Mouse (Mus musculus): Measurements from ENCODE around the gene Ppp1r14c. TPM values are rescaled to one million over a fixed set of nuclear protein-coding genes. Genes with fewer than 3 reads are reported as not detected.
A peak's percentile ranks its signal among the peaks of the same experiment; 100 is the strongest.

Ppp1r14c gene
- polyA plus RNA-seq, 1 experiment from 2014 or later: 302 TPM

DNA sequence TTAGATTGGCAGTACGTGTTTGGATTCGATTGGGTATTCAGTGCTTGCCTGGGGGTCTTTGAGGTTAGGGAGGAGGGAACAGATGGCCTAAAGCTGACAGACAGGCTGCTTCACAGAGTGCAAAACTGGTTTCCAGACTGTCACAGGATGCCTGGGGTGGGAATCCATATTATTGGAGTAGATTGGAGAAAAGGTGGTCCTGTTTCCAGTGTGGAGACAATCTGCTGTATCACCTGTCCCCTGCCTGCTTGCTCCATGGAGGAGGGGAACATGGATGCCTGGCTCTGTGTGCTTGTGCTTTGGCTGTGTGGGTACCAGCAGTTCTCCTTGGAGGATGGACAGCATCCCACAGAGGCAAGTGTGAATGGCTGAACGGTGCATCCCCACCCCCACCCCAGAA lies 45.4 kb downstream of the Ppp1r14c start:
- no peaks in the 10 kb centered on the region for H3K27me3 ChIP-seq (ENCODE audit: control insufficient read depth, insufficient read depth, low read length)
- no peaks in the 10 kb centered on the region for H3K9me3 ChIP-seq (replicated peaks; ENCODE audit: control insufficient read depth, low read length)
- no peaks in the 10 kb centered on the region for H3K36me3 ChIP-seq (ENCODE audit: control insufficient read depth, insufficient read depth)
- no peak overlapping the region for H3K4me3 ChIP-seq (ENCODE audit: low read length)
- peaks cover 62% of the 10 kb centered on the region for H3K4me1 ChIP-seq (ENCODE audit: control insufficient read depth, insufficient read depth, low read length)
- no peak for ATAC-seq (replicated peaks; ENCODE audit: extremely low read depth, insufficient read depth, low FRiP score)
- no peak overlapping the region for H3K9ac ChIP-seq (ENCODE audit: low read length)
- no peak overlapping the region for H3K4me2 ChIP-seq (ENCODE audit: low read depth, low read length)
- WGBS: 65% methylated on average over 3 of the region's 3 CpGs
- H3K27ac ChIP-seq (ENCODE audit: low read length): peak overlapping the region; percentile 8; the same call in 1 of the 2 replicates

DNA sequence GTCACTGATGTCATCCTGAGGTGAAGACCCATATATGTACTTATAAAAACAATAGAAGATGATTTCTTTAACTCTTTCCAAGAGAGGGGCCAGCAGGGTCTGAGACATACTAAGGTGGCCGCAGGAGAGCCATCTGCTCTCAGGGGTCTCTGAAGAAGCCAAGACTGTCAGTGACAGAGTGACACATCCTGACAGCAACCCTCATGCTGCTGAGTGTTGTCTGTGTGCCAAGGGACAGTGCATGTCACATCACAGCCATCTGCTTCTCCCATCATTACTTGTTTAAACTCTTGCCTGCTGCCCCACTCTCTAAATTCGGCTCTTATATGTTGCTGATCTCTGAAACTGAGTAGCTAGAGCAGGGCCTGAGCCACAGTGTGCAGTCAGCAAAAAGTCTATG lies 45.8 kb downstream of the Ppp1r14c start:
- H3K4me2 ChIP-seq (ENCODE audit: low read depth, low read length): no peak overlapping the region
- no peak overlapping the region for H3K9ac ChIP-seq (ENCODE audit: low read length)
- peak overlapping the region; percentile 19; the same call in 1 of the 2 replicates for H3K27ac ChIP-seq (ENCODE audit: low read length)
- H3K4me3 ChIP-seq (ENCODE audit: low read length): no peak overlapping the region
- WGBS: 67% methylated on average over 2 of the region's 2 CpGs
- H3K27me3 ChIP-seq (ENCODE audit: control insufficient read depth, insufficient read depth, low read length): no peaks in the 10 kb centered on the region
- H3K4me1 ChIP-seq (ENCODE audit: control insufficient read depth, insufficient read depth, low read length): peaks cover 65% of the 10 kb centered on the region
- no peaks in the 10 kb centered on the region for H3K9me3 ChIP-seq (replicated peaks; ENCODE audit: control insufficient read depth, low read length)
- no peak for ATAC-seq (replicated peaks; ENCODE audit: extremely low read depth, insufficient read depth, low FRiP score)
- H3K36me3 ChIP-seq (ENCODE audit: control insufficient read depth, insufficient read depth): no peaks in the 10 kb centered on the region

DNA sequence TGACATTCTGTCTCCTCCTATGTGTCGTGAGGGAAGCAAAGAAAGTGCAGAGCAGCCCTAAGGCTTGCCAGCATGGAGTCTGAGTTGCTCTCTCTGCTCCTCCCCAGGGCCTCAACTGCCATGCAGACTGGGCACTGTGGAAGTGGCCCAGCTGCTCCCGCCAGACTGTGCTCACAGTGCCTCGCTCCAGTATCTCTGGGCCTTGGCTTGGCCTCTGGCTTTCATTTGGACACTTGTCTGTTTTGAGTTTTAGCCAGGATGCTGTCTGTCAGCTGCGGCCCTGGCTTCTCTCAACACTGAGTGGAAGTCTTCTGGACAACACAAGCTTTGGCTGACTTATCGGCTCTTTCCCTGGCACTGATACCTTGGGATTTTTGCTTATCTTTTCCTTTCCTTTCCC lies 49.0 kb downstream of the Ppp1r14c start:
- Histone ChIP-seq H3K4me3 (ENCODE audit: low read length) (no peak overlapping the region), H3K4me1 (ENCODE audit: control insufficient read depth, insufficient read depth, low read length) (peaks cover 65% of the 10 kb centered on the region), H3K4me2 (ENCODE audit: low read depth, low read length) (no peak overlapping the region; the same call in 1 of the 2 replicates), H3K27me3 (ENCODE audit: control insufficient read depth, insufficient read depth, low read length) (no peaks in the 10 kb centered on the region), H3K9me3 (replicated peaks; ENCODE audit: control insufficient read depth, low read length) (no peaks in the 10 kb centered on the region), H3K27ac (ENCODE audit: low read length) (peak overlapping the region; percentile 95), H3K36me3 (ENCODE audit: control insufficient read depth, insufficient read depth) (no peaks in the 10 kb centered on the region), H3K9ac (ENCODE audit: low read length) (peak overlapping the region; percentile 4; the same call in 1 of the 2 replicates)
- peak; percentile 87 for ATAC-seq (replicated peaks; ENCODE audit: extremely low read depth, insufficient read depth, low FRiP score)
- 19% methylated on average over 5 of the region's 5 CpGs for WGBS

DNA sequence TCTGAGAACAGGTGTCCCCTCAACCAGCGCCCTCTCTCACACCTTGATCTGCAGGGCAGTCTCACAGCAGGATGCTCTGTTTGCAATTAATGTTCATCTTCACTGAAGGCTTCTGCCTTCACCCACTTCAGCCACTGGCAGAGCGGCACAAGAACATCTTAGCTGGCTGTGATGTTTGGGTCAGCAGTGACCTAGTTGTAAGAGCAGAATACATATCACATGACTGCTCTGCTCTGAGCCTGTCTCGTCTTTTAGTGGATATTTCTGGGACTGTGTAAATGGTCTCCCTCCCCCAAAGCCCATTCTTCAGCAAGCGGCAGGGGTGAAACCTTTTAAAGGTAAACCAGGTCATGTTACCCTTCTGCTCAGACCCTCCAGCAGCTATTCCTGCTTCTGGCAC lies 50.7 kb downstream of the Ppp1r14c start:
- H3K4me3 ChIP-seq (ENCODE audit: low read length): no peak overlapping the region
- no peak for ATAC-seq (replicated peaks; ENCODE audit: extremely low read depth, insufficient read depth, low FRiP score)
- H3K4me1 ChIP-seq (ENCODE audit: control insufficient read depth, insufficient read depth, low read length): peaks cover 74% of the 10 kb centered on the region
- no peak overlapping the region for H3K9ac ChIP-seq (ENCODE audit: low read length)
- no peaks in the 10 kb centered on the region for H3K9me3 ChIP-seq (replicated peaks; ENCODE audit: control insufficient read depth, low read length)
- peak overlapping the region; percentile 95 for H3K27ac ChIP-seq (ENCODE audit: low read length)
- H3K4me2 ChIP-seq (ENCODE audit: low read depth, low read length): peak overlapping the region; percentile 16; the same call in 1 of the 2 replicates
- WGBS: 52% methylated on average over 4 of the region's 4 CpGs
- H3K36me3 ChIP-seq (ENCODE audit: control insufficient read depth, insufficient read depth): no peaks in the 10 kb centered on the region
- H3K27me3 ChIP-seq (ENCODE audit: control insufficient read depth, insufficient read depth, low read length): no peaks in the 10 kb centered on the region

DNA sequence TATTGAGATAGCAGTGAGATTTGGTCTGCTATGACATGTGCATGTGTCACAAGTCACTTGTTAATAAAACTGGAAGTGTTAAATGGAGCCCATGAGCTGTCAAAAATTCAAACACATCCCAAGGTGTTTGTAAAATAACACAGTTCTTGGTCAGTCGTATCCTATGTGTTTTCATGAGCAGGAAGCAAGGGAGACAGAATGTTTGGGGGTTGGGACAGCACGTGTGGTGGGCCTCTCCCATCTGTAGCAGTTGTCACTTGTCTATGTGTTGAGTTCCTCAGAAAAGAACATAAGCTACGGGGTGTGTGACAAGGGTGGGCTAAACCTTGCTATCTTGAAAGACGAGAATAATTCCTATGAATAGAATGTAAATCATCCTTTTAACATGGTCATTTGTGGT lies 51.6 kb downstream of the Ppp1r14c start:
- 22% methylated on average over 4 of the region's 4 CpGs for WGBS

DNA sequence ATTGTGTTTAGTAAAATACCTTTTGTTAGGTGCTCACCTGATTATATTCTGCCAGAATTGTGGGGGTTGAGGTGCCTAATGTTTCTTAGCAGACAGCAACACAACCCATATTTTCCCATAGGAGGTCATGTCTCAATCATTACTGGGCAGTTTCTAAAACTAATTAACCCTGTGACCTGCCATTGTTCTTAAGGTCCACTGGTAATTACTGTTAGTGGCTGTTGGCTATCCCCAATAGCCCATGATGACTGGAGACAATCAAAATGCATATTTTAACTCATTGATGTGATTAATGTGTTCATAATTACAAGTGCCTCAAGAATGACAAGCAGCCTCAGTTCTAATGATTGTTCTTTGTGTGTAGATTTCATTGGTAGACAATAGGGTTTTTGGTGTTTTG lies 58.2 kb downstream of the Ppp1r14c start:
- Histone ChIP-seq H3K27ac (ENCODE audit: low read length) (no peak overlapping the region), H3K9me3 (replicated peaks; ENCODE audit: control insufficient read depth, low read length) (no peaks in the 10 kb centered on the region), H3K4me2 (ENCODE audit: low read depth, low read length) (no peak overlapping the region), H3K4me3 (ENCODE audit: low read length) (no peak overlapping the region), H3K36me3 (ENCODE audit: control insufficient read depth, insufficient read depth) (peaks cover 10% of the 10 kb centered on the region; the same call in 1 of the 2 replicates), H3K4me1 (ENCODE audit: control insufficient read depth, insufficient read depth, low read length) (peaks cover 34% of the 10 kb centered on the region), H3K9ac (ENCODE audit: low read length) (no peak overlapping the region), H3K27me3 (ENCODE audit: control insufficient read depth, insufficient read depth, low read length) (no peaks in the 10 kb centered on the region)
- no peak for ATAC-seq (replicated peaks; ENCODE audit: extremely low read depth, insufficient read depth, low FRiP score)

More for the DNA sequence above, 51.6 kb downstream of the Ppp1r14c start:
- H3K27me3 ChIP-seq (ENCODE audit: control insufficient read depth, insufficient read depth, low read length): no peaks in the 10 kb centered on the region
- H3K4me3 ChIP-seq (ENCODE audit: low read length): no peak overlapping the region
- H3K36me3 ChIP-seq (ENCODE audit: control insufficient read depth, insufficient read depth): no peaks in the 10 kb centered on the region
- peaks cover 66% of the 10 kb centered on the region for H3K4me1 ChIP-seq (ENCODE audit: control insufficient read depth, insufficient read depth, low read length)
- peak overlapping the region; percentile 13; the same call in 1 of the 2 replicates for H3K4me2 ChIP-seq (ENCODE audit: low read depth, low read length)
- no peaks in the 10 kb centered on the region for H3K9me3 ChIP-seq (replicated peaks; ENCODE audit: control insufficient read depth, low read length)
- peak overlapping the region; percentile 95 for H3K27ac ChIP-seq (ENCODE audit: low read length)
- no peak overlapping the region for H3K9ac ChIP-seq (ENCODE audit: low read length)
- ATAC-seq (replicated peaks; ENCODE audit: extremely low read depth, insufficient read depth, low FRiP score): peak; percentile 38; the same call in 1 of the 2 replicates

DNA sequence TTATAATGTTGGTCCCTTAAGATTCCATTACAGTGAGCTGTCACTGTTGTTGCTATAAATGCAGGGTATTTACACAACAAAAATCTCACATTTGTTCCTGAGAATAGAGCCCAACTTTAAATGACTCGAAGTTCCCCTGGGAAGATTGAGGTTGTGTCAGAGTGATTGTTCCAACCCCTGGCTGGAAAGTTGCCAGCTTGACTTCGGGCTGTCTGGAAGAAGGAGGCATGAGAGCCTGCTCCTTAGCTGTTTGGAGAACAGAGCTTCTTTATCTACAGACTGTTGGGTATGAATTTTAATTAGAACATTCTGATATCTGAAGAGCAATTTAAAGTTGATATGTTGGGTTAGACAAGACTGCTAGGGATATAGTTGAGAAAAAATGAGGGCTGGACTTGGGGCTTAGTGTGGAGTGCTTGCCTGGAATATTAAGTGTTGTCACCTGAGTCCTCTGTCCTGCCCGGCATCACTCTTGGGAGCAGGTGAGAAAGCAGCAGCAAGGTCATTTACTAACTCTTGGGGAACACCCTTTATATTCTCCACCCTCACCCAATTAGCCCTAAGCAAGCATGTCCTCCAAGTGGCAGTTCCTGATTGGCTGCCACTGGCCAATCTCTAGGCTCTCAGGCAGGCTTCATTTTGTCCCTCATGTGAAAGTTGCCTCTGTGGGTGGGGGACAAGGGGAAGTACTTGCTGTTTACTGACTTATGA lies 62.0 kb downstream of the Ppp1r14c start:
- H3K4me3 ChIP-seq (ENCODE audit: low read length): no peak overlapping the region
- no peaks in the 10 kb centered on the region for H3K9me3 ChIP-seq (replicated peaks; ENCODE audit: control insufficient read depth, low read length)
- peak overlapping the region; percentile 65 for H3K27ac ChIP-seq (ENCODE audit: low read length)
- no peaks in the 10 kb centered on the region for H3K27me3 ChIP-seq (ENCODE audit: control insufficient read depth, insufficient read depth, low read length)
- H3K36me3 ChIP-seq (ENCODE audit: control insufficient read depth, insufficient read depth): peaks cover 13% of the 10 kb centered on the region; the same call in 1 of the 2 replicates
- no peak for ATAC-seq (replicated peaks; ENCODE audit: extremely low read depth, insufficient read depth, low FRiP score)
- H3K9ac ChIP-seq (ENCODE audit: low read length): no peak overlapping the region
- WGBS: 15% methylated on average over 3 of the region's 3 CpGs
- H3K4me1 ChIP-seq (ENCODE audit: control insufficient read depth, insufficient read depth, low read length): peaks cover 45% of the 10 kb centered on the region
- H3K4me2 ChIP-seq (ENCODE audit: low read depth, low read length): no peak overlapping the region

DNA sequence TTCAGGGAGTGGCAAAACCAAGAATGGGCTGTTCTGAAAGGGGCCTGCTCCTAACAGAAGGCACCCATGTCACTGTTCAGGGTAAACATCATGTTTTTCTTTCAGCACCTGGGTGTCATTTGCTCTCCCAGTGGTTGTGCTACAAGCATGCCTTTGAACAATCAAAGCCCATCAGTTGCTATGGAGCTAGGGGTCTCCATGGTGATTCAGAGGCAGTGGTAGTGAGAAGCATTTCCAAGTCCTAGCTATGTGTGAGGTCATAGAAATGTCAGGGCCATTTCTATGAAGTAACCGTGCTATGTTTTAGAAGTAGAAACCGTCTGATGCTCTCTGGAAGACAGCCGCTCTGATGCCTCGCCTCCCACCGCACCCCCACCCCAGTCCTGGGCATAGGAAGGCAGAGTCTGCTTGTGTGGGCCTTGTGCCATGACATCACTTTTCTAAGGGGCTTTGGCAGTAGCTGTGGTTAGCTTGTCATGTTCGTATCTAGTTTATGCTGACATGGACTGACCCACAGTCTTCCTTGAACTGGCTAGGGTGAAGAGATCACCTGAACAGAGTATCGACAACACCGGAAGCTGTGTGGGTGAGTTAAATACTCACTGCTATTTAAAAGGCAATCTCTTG lies 69.1 kb downstream of the Ppp1r14c start:
- Histone ChIP-seq H3K9me3 (replicated peaks; ENCODE audit: control insufficient read depth, low read length) (peaks cover 4% of the 10 kb centered on the region; the same call in 1 of the 2 replicates), H3K36me3 (ENCODE audit: control insufficient read depth, insufficient read depth) (peaks cover 22% of the 10 kb centered on the region), H3K4me2 (ENCODE audit: low read depth, low read length) (no peak overlapping the region), H3K27ac (ENCODE audit: low read length) (no peak overlapping the region), H3K9ac (ENCODE audit: low read length) (no peak overlapping the region), H3K4me1 (ENCODE audit: control insufficient read depth, insufficient read depth, low read length) (peaks cover 23% of the 10 kb centered on the region), H3K4me3 (ENCODE audit: low read length) (no peak overlapping the region), H3K27me3 (ENCODE audit: control insufficient read depth, insufficient read depth, low read length) (no peaks in the 10 kb centered on the region)
- no peak for ATAC-seq (replicated peaks; ENCODE audit: extremely low read depth, insufficient read depth, low FRiP score)
- 86% methylated on average over 8 of the region's 8 CpGs for WGBS
